Mouse (Mus musculus) kidney, postnatal 14 days (tissue): ENCODE measurements around the gene Farsb.
A peak's percentile ranks its signal among the peaks of the same experiment; 100 is the strongest.

Experiments
- DNase-seq: peaks from one replicate; pipeline ENCODE4 v3.0.0; 2022; ENCODE audit warnings: mixed read lengths

Farsb gene

GRCm38 (mm10) chr1:78483430-78483829, 5.3 kb downstream of the Farsb start:
- no peak for DNase-seq

- no peak for DNase-seq
These were observed 16.3 kb downstream of the Farsb start for GRCm38 (mm10) chr1:78472441-78472840.

- peak; percentile 45 for DNase-seq
These were observed 34.0 kb downstream of the Farsb start for GRCm38 (mm10) chr1:78454659-78455058.

- peak; percentile 13 for DNase-seq
These were observed 34.8 kb downstream of the Farsb start for GRCm38 (mm10) chr1:78453886-78454285.

GRCm38 (mm10) chr1:78452544-78452943, 36.2 kb downstream of the Farsb start:
- DNase-seq, result no peak

GRCm38 (mm10) chr1:78451070-78451854, 37.4 kb downstream of the Farsb start:
- peak; percentile 15 for DNase-seq

GRCm38 (mm10) chr1:78448091-78448490, 40.6 kb downstream of the Farsb start:
- no peak for DNase-seq

GRCm38 (mm10) chr1:78446742-78447141, 42.0 kb downstream of the Farsb start:
- no peak for DNase-seq

- DNase-seq, result peak; percentile 36
These were observed 42.5 kb downstream of the Farsb start for GRCm38 (mm10) chr1:78446232-78446631.

GRCm38 (mm10) chr1:78443056-78443455, 45.6 kb downstream of the Farsb start:
- DNase-seq, result no peak

- peak; percentile 66 for DNase-seq
These were observed 48.0 kb downstream of the Farsb start for GRCm38 (mm10) chr1:78440716-78441115.

- DNase-seq, result no peak
These were observed 51.5 kb downstream of the Farsb start for GRCm38 (mm10) chr1:78437150-78437549.

- no peak for DNase-seq
These were observed 52.3 kb downstream of the Farsb start for GRCm38 (mm10) chr1:78436445-78436844.

- no peak for DNase-seq
These were observed 52.7 kb downstream of the Farsb start for GRCm38 (mm10) chr1:78435967-78436366.

GRCm38 (mm10) chr1:78433472-78433871, 55.2 kb downstream of the Farsb start:
- DNase-seq, result no peak

GRCm38 (mm10) chr1:78428851-78429250, 59.8 kb downstream of the Farsb start:
- no peak for DNase-seq

- no peak for DNase-seq
These were observed 61.9 kb downstream of the Farsb start for GRCm38 (mm10) chr1:78426841-78427240.

GRCm38 (mm10) chr1:78425793-78426700, 62.6 kb downstream of the Farsb start:
- DNase-seq, result no peak

GRCm38 (mm10) chr1:78425309-78425708, 63.4 kb downstream of the Farsb start:
- DNase-seq, result no peak

GRCm38 (mm10) chr1:78424848-78425247, 63.8 kb downstream of the Farsb start:
- DNase-seq, result no peak

GRCm38 (mm10) chr1:78422576-78422975, 66.1 kb downstream of the Farsb start:
- no peak for DNase-seq

GRCm38 (mm10) chr1:78421749-78422148, 66.9 kb downstream of the Farsb start:
- DNase-seq, result no peak

GRCm38 (mm10) chr1:78420271-78420670, 68.4 kb downstream of the Farsb start:
- no peak for DNase-seq

GRCm38 (mm10) chr1:78419593-78419992, 69.1 kb downstream of the Farsb start:
- peak; percentile 81 for DNase-seq
